Mouse (Mus musculus) limb, embryonic 12.5 days (tissue): ENCODE results near the gene Nfkbie. TPM values are rescaled to one million over a fixed set of nuclear protein-coding genes. Genes with fewer than 3 reads are reported as not detected.

Experiments used
- ATAC-seq: fragments of 200-750 bp; cut with Nextera tagmentation; 2 replicates; pipeline ENCODE4 v1.8.0; 2017; ENCODE audit warnings: low read depth, moderate TSS enrichment; ENCODE audit not compliant: insufficient number of reproducible peaks, insufficient read depth, low FRiP score, low TSS enrichment
- H3K27ac ChIP-seq: fragments of 300-500 bp; sonication (generic); 2 replicates; pipeline ENCODE4 v1.5.1; 2016; ENCODE audit warnings: mild to moderate bottlenecking, moderate library complexity
- H3K27me3 ChIP-seq: fragments of 300-500 bp; sonication (generic); 2 replicates; pipeline ENCODE4 v1.6.1; 2016; ENCODE audit warnings: mild to moderate bottlenecking, moderate library complexity
- H3K36me3 ChIP-seq: fragments of 300-500 bp; sonication (generic); 2 replicates; pipeline ENCODE4 v1.6.1; 2016; ENCODE audit warnings: mild to moderate bottlenecking, moderate library complexity
- H3K4me1 ChIP-seq: fragments of 300-500 bp; sonication (generic); replicated peaks from 2 replicates; pipeline ENCODE4 v1.6.1; 2016
- H3K4me2 ChIP-seq: fragments of 300-500 bp; sonication (generic); 2 replicates; pipeline ENCODE4 v1.6.1; 2016; ENCODE audit warnings: mild to moderate bottlenecking, moderate library complexity
- H3K4me3 ChIP-seq: fragments of 300-500 bp; sonication (generic); replicated peaks from 2 replicates; pipeline ENCODE4 v1.5.1; 2016; ENCODE audit warnings: mild to moderate bottlenecking
- H3K9ac ChIP-seq: fragments of 300-500 bp; sonication (generic); replicated peaks from 2 replicates; pipeline ENCODE4 v1.6.1; 2016; ENCODE audit warnings: mild to moderate bottlenecking, moderate library complexity
- H3K9me3 ChIP-seq: fragments of 300-500 bp; sonication (generic); 2 replicates; pipeline ENCODE4 v1.6.1; 2016; ENCODE audit warnings: mild to moderate bottlenecking, moderate library complexity
- WGBS: fragments of 180-500 bp; shearing (Covaris S2); methylation state at CpG from one replicate; pipeline ENCODE4 v1.1.7; 2016; 5-methylcytosine and 5-hydroxymethylcytosine counted together
- polyA plus RNA-seq: library from polyadenylated mRNA; unstranded; fragments of >200 nt; fragmentation: Nextera tagmentation; extraction: Ambion mirVana; gene quantifications from 2 replicates; pipeline ENCODE4 v1.2.1, GENCODE M21; 2016

The Nfkbie gene
- 6.5 and 6.6 TPM in 2 replicates for polyA plus RNA-seq

DNA sequence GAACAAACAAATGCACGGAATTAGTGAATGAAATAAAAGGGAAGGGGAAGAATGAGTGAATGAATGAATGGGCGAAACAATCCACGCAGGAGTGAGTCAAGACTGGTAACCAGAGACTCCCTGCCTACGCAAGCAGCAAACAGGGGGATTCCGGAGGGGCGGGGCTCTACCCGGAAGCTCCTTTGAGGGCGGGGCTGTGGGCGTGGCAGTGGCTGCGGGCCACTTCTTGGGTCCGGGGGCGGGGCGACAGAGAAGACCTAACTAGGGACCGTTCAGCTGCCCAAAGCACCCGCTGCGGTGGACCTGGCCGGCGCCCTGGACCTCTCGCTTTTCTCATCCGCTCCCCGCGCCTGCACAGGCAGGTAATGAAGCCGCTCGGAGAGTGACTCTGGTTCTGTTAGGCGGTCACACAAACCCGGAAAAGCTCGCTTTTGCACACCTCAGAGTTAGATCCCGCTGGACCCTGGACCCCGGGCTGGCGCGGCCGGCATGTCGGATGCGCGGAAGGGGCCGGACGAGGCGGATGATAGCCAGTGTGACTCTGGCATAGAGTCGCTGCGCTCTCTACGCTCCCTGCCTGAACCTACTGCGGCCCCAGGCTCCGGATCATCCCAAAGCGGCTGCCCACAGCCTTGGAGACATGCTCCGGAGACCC is at the start of gene Nfkbie:
Gene Nfkbie, plus strand, starts transcription at position 252 of the 655 bp plus-strand sequence.
- Histone ChIP-seq H3K4me1 (peaks cover 29% of the 10 kb centered on the region), H3K9me3 (no peaks in the 10 kb centered on the region), H3K4me3 (peak within 1 kb of the TSS; percentile 58), H3K27ac (no peak within 1 kb of the TSS), H3K4me2 (peak within 1 kb of the TSS; percentile 94), H3K36me3 (0 out of 2 replicates have a peak, but pooled peaks cover 6% of the 10 kb centered on the region), H3K27me3 (peaks cover 39% of the 10 kb centered on the region), H3K9ac (peak within 1 kb of the TSS; percentile 72)
- WGBS = under 1% methylated on average over 45 of the region's 45 CpGs
- ATAC-seq = peak; percentile 48

DNA sequence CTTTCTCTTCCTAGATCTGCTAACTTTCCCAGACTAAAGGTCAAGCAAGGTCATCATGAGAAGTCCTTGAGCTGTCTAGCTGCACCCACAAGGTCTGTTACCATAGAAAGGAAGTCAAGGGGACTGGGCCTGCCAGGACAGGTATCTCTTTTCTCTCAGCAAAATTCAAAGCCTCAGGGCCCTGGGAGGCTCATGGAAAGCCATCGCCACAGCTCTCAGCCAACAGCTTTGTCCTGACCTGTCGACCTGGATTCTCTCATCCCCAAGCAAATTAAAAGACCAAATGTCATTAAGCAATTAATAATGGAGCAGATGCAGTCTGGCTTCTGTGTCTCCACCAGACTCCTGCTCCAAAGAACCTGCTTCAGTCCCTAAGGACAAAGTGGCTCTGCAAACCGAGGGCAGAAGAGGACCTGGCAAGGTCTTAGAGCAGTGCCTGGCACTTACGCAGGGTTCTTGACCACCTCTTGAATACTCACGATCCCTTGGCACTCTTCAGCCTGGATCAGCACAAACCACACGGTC is 49.5 kb upstream of the Nfkbie start:
- WGBS = 71% methylated on average over 6 of the region's 6 CpGs
- no peaks in the 10 kb centered on the region for H3K27me3 ChIP-seq
- no peak overlapping the region; the same call in 1 of the 2 replicates for H3K4me3 ChIP-seq
- H3K4me1 ChIP-seq = peaks cover 9% of the 10 kb centered on the region; the same call in 1 of the 2 replicates
- peaks cover 24% of the 10 kb centered on the region for H3K36me3 ChIP-seq
- ATAC-seq = no peak
- H3K4me2 ChIP-seq = peak overlapping the region; percentile 50
- H3K27ac ChIP-seq = no peak overlapping the region
- peak overlapping the region; percentile 63; the same call in 1 of the 2 replicates for H3K9ac ChIP-seq
- H3K9me3 ChIP-seq = no peaks in the 10 kb centered on the region

GRCm38 (mm10) chr17:45506700-45507189 is 48.8 kb upstream of the Nfkbie start, which contains the start of gene Aars2:
Aars2 (plus strand) TSS chr17:45506841.
- Histone ChIP-seq H3K4me1 (peaks cover 9% of the 10 kb centered on the region; the same call in 1 of the 2 replicates), H3K4me2 (peak within 1 kb of the TSS; percentile 50), H3K4me3 (peak within 1 kb of the TSS; percentile 67), H3K36me3 (peaks cover 26% of the 10 kb centered on the region), H3K27ac (peak within 1 kb of the TSS; percentile 80), H3K9ac (peak within 1 kb of the TSS; percentile 63), H3K27me3 (no peaks in the 10 kb centered on the region), H3K9me3 (no peaks in the 10 kb centered on the region)
- under 1% methylated on average over 42 of the region's 42 CpGs for WGBS
- ATAC-seq = peak; percentile 91

- Histone ChIP-seq H3K9ac (no peak overlapping the region), H3K27ac (no peak overlapping the region), H3K4me2 (no peak overlapping the region), H3K4me1 (peaks cover 9% of the 10 kb centered on the region; the same call in 1 of the 2 replicates), H3K4me3 (no peak overlapping the region), H3K27me3 (no peaks in the 10 kb centered on the region), H3K36me3 (peaks cover 45% of the 10 kb centered on the region), H3K9me3 (no peaks in the 10 kb centered on the region)
- 93% methylated on average over 4 of the region's 4 CpGs for WGBS
- no peak for ATAC-seq
Observed at GRCm38 (mm10) chr17:45510871-45511270, 44.6 kb upstream of the Nfkbie start.

DNA sequence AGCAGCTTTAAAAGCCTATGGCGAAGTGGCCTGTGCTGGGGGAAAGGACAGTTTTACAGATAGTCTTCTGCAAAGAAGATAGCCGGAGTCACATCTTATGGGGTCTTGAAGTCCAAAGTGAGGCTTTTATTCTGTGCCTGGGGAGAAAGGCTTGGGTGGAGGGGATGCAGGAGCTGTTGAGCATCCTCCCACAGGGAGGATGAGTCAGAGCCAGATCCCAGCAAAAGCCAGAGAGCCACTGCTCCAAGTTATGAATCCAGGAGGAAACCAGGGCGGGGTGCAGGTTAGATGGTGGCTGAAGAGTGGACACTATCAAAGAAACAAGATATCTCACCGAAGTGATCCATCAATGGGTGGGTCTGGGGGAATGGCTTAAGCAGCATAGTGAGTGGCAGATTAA is 43.7 kb upstream of the Nfkbie start:
- Histone ChIP-seq H3K9me3 (no peaks in the 10 kb centered on the region), H3K9ac (no peak overlapping the region), H3K4me3 (no peak overlapping the region), H3K27me3 (no peaks in the 10 kb centered on the region), H3K4me2 (no peak overlapping the region), H3K27ac (no peak overlapping the region), H3K4me1 (0 out of 2 replicates have a peak, but pooled peaks cover 3% of the 10 kb centered on the region), H3K36me3 (peaks cover 49% of the 10 kb centered on the region)
- ATAC-seq = no peak
- WGBS = 94% methylated on average over 4 of the region's 4 CpGs

DNA sequence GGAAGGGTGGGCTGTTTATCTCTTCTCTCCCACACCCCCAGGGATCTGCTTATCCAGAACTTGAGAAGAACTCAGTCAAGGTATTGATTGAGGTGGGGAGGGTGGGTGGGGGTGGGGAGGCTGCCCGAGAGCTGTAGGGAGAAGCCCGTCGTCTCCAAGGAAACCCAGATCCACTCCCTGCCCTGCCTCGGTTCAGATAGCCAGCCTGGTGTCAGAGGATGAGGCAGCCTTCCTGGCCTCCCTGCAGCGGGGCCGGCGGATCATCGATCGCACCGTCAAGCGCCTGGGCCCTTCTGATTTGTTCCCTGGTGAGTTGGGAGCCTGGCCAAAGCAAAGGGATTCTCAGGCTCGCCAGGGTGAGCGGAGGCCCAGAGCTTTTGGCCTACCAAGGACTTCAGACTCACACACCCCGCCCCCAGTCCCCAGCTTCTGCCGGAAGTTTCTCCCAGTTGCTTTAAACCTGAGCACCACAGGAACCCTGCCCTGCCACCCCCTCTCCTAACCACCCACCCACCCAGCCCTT is 40.2 kb upstream of the Nfkbie start:
- Histone ChIP-seq H3K9ac (no peak overlapping the region), H3K27me3 (no peaks in the 10 kb centered on the region), H3K9me3 (no peaks in the 10 kb centered on the region), H3K4me1 (no peaks in the 10 kb centered on the region), H3K27ac (no peak overlapping the region), H3K4me2 (no peak overlapping the region), H3K36me3 (peaks cover 67% of the 10 kb centered on the region), H3K4me3 (no peak overlapping the region)
- no peak for ATAC-seq
- WGBS = 57% methylated on average over 15 of the region's 15 CpGs

DNA sequence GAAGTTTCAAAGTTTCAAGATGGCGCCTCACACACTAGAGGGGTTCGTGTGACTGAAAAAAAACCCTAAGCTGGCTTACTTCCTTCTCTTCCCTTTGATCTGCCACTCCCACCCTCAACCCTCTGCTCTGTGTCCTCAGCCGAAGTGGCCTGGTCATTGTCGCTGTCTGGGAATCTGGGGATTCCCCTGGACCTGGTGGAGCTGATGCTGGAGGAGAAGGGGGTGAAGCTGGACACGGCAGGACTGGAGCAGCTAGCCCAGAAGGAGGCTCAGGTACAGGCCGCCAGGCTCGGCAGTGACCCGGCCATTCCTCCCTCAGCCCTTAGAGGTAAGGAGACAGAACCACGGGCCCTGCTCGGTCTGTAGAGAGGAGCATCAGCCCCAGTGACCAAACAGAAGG is 39.7 kb upstream of the Nfkbie start:
- no peak overlapping the region for H3K9ac ChIP-seq
- peaks cover 67% of the 10 kb centered on the region for H3K36me3 ChIP-seq
- no peaks in the 10 kb centered on the region for H3K27me3 ChIP-seq
- no peak for ATAC-seq
- 77% methylated on average over 10 of the region's 10 CpGs for WGBS
- H3K4me3 ChIP-seq = no peak overlapping the region
- H3K4me1 ChIP-seq = no peaks in the 10 kb centered on the region
- no peaks in the 10 kb centered on the region for H3K9me3 ChIP-seq
- no peak overlapping the region for H3K27ac ChIP-seq
- H3K4me2 ChIP-seq = no peak overlapping the region

DNA sequence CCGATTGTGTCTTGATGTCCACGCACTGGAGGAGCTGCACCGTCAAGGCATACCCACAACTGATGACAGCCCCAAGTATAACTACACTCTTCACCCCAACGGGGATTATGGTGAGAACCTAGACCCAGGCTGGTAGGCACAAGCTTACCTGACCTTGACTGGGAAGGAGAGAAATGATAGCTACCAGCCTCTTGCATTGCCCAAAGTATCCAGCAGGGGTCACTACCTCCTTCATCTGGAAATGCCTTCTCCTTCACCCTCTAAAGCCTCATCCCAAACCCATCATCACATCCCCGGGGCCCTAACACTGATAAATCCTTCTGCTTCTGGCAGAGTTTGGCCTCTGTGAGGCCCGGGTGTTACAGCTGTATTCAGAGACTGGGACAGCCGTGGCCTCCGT is 39.0 kb upstream of the Nfkbie start:
- no peak for ATAC-seq
- Histone ChIP-seq H3K9me3 (no peaks in the 10 kb centered on the region), H3K27ac (no peak overlapping the region), H3K4me3 (no peak overlapping the region), H3K4me2 (no peak overlapping the region), H3K9ac (no peak overlapping the region), H3K36me3 (peaks cover 65% of the 10 kb centered on the region), H3K27me3 (no peaks in the 10 kb centered on the region), H3K4me1 (no peaks in the 10 kb centered on the region)
- WGBS = 53% methylated on average over 8 of the region's 8 CpGs

DNA sequence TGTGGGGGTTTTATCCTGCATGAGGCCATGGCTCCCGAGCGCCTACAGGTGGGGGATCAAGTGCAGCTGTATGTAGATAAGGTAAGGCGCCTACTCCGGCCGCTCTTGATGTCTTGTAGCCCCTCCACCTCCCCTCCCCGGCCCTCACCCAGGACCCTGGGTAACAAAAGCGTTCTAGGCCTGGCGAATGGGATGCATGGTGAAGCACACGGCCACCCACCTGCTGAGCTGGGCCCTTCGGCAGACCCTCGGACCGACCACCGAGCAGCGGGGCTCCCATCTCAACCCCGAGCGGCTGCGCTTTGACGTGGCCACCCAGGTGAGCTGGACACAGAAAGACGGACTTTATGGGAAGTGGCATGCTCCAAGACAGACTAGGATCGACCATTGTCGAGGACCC is 38.4 kb upstream of the Nfkbie start:
- no peaks in the 10 kb centered on the region for H3K27me3 ChIP-seq
- H3K4me2 ChIP-seq = no peak overlapping the region
- peaks cover 65% of the 10 kb centered on the region for H3K36me3 ChIP-seq
- H3K9ac ChIP-seq = no peak overlapping the region
- H3K9me3 ChIP-seq = no peaks in the 10 kb centered on the region
- no peaks in the 10 kb centered on the region for H3K4me1 ChIP-seq
- no peak overlapping the region for H3K4me3 ChIP-seq
- ATAC-seq = no peak
- WGBS = 92% methylated on average over 21 of the region's 21 CpGs
- no peak overlapping the region for H3K27ac ChIP-seq

DNA sequence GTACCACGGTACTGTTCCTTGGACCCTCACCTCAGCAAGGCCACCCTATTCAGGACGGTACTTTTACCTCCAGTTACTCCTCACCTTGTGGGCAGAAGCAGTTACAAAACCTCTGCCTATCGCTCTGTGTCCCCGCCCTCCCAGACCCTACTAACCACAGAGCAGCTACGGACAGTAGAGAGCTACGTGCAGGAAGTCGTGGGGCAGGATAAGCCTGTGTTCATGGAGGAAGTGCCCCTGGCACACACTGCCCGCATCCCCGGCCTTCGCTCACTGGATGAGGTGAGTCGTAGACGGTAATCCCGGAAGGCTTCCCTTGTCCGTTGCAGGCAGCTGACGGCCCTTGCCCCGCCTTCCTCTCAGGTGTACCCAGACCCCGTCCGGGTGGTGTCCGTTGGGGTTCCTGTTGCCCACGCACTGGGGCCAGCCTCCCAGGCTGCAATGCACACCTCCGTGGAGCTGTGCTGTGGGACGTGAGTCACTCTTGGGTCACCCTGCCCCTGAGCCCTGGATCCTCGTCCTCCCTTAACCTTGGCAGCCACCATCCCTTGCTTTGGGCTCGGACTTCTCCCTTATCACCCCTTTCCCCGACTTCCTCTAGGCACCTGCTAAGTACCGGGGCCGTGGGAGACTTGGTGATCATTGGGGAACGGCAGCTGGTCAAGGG is 37.8 kb upstream of the Nfkbie start:
- WGBS = 92% methylated on average over 28 of the region's 28 CpGs
- Histone ChIP-seq H3K4me3 (no peak overlapping the region), H3K9me3 (no peaks in the 10 kb centered on the region), H3K36me3 (peaks cover 65% of the 10 kb centered on the region), H3K4me2 (no peak overlapping the region), H3K9ac (no peak overlapping the region), H3K27me3 (no peaks in the 10 kb centered on the region), H3K4me1 (peaks cover 2% of the 10 kb centered on the region), H3K27ac (no peak overlapping the region)
- no peak for ATAC-seq
